Mouse (Mus musculus) forebrain, embryonic 11.5 days (tissue): ENCODE data around the gene Olfr1023. TPM values are rescaled to one million over a fixed set of nuclear protein-coding genes. Genes with fewer than 3 reads are reported as not detected.

Experiments used
- ATAC-seq: fragments of 200-750 bp; cut with Nextera tagmentation; replicated peaks from 2 replicates; pipeline ENCODE4 v1.8.0; 2017; ENCODE audit warnings: moderate TSS enrichment; ENCODE audit not compliant: low FRiP score
- DNase-seq: peaks from one replicate; pipeline ENCODE4 v3.0.0-alpha.2; 2017; ENCODE audit warnings: low spot score
- H3K27ac ChIP-seq: fragments of 300-500 bp; sonication (generic); 2 replicates; pipeline ENCODE4 v1.5.1; 2014; ENCODE audit warnings: low read depth, low read length
- H3K27me3 ChIP-seq: fragments of 300-500 bp; sonication (generic); 2 replicates; pipeline ENCODE4 v1.6.1; 2014; ENCODE audit warnings: mild to moderate bottlenecking, low read length, mixed read lengths; ENCODE audit not compliant: control insufficient read depth, insufficient read depth
- H3K36me3 ChIP-seq: fragments of 300-500 bp; sonication (generic); 2 replicates; pipeline ENCODE4 v1.6.1; 2014; ENCODE audit warnings: mild to moderate bottlenecking, low read length, moderate library complexity, mixed read lengths; ENCODE audit not compliant: control insufficient read depth, insufficient read depth
- H3K4me1 ChIP-seq: fragments of 300-500 bp; sonication (generic); replicated peaks from 2 replicates; pipeline ENCODE4 v1.6.1; 2014; ENCODE audit warnings: low read length, mixed read lengths; ENCODE audit not compliant: control insufficient read depth, insufficient read depth
- H3K4me2 ChIP-seq: fragments of 300-500 bp; sonication (generic); 2 replicates; pipeline ENCODE4 v1.6.1; 2014; ENCODE audit warnings: low read depth, mild to moderate bottlenecking, low read length, moderate library complexity, mixed read lengths; ENCODE audit not compliant: severe bottlenecking
- H3K4me3 ChIP-seq: fragments of 300-500 bp; sonication (generic); 2 replicates; pipeline ENCODE4 v1.5.1; 2014; ENCODE audit warnings: low read depth, low read length
- H3K9ac ChIP-seq: fragments of 300-500 bp; sonication (generic); 2 replicates; pipeline ENCODE4 v1.6.1; 2014; ENCODE audit warnings: low read length
- H3K9me3 ChIP-seq: fragments of 300-500 bp; sonication (generic); 2 replicates; pipeline ENCODE4 v1.6.1; 2016; ENCODE audit warnings: low read length, mixed read lengths; ENCODE audit not compliant: control insufficient read depth
- WGBS: fragments of 180-500 bp; shearing (Covaris S2); extraction: QIAGEN DNeasy Blood & Tissue Kit; methylation state at CpG from one replicate; pipeline ENCODE4 v1.1.7; 2014; 5-methylcytosine and 5-hydroxymethylcytosine counted together
- polyA plus RNA-seq: library from polyadenylated mRNA; unstranded; fragments of >200 nt; fragmentation: Nextera tagmentation; extraction: Ambion mirVana; gene quantifications from 2 replicates; pipeline ENCODE4 v1.2.1, GENCODE M21; 2014

The Olfr1023 gene
- not detected in 2 replicates for polyA plus RNA-seq

- Histone ChIP-seq H3K4me1 (no peaks in the 10 kb centered on the region), H3K9ac (no peak within 1 kb of the TSS), H3K27ac (no peak within 1 kb of the TSS), H3K4me3 (no peak within 1 kb of the TSS), H3K4me2 (no peak within 1 kb of the TSS), H3K27me3 (no peaks in the 10 kb centered on the region), H3K36me3 (no peaks in the 10 kb centered on the region), H3K9me3 (no peaks in the 10 kb centered on the region)
- DNase-seq (no peak), ATAC-seq (no peak)
- 84% methylated on average over 2 of the region's 2 CpGs for WGBS
Observed at GRCm38 (mm10) chr2:85885340-85885739, at the start of gene Olfr1023. Olfr1023 (plus strand) TSS chr2:85885640.

GRCm38 (mm10) chr2:85845383-85845782 is 40.1 kb upstream of the Olfr1023 start, which contains the start of gene Olfr1019:
Olfr1019 (minus strand) TSS chr2:85845483.
- Histone ChIP-seq H3K27me3 (no peaks in the 10 kb centered on the region), H3K4me3 (no peak within 1 kb of the TSS), H3K27ac (no peak within 1 kb of the TSS), H3K9me3 (no peaks in the 10 kb centered on the region), H3K36me3 (no peaks in the 10 kb centered on the region), H3K4me2 (no peak within 1 kb of the TSS), H3K4me1 (no peaks in the 10 kb centered on the region), H3K9ac (no peak within 1 kb of the TSS)
- ATAC-seq (no peak), DNase-seq (no peak)

GRCm38 (mm10) chr2:85846730-85847129 is 38.7 kb upstream of the Olfr1023 start, which contains the start of gene Olfr1020:
Olfr1020 (plus strand) TSS chr2:85847030.
- no peak for DNase-seq
- Histone ChIP-seq H3K27me3 (no peaks in the 10 kb centered on the region), H3K36me3 (no peaks in the 10 kb centered on the region), H3K27ac (no peak within 1 kb of the TSS), H3K4me1 (no peaks in the 10 kb centered on the region), H3K9ac (no peak within 1 kb of the TSS), H3K9me3 (no peaks in the 10 kb centered on the region), H3K4me2 (no peak within 1 kb of the TSS), H3K4me3 (no peak within 1 kb of the TSS)
- 80% methylated on average over 1 of the region's 1 CpGs for WGBS
- no peak for ATAC-seq

GRCm38 (mm10) chr2:85868294-85868693 is 17.1 kb upstream of the Olfr1023 start, which contains the start of gene Olfr1022:
Olfr1022 (plus strand) TSS chr2:85868594.
- no peaks in the 10 kb centered on the region for H3K36me3 ChIP-seq
- DNase-seq = no peak
- no peaks in the 10 kb centered on the region for H3K4me1 ChIP-seq
- no peak within 1 kb of the TSS for H3K9ac ChIP-seq
- 66% methylated on average over 2 of the region's 2 CpGs for WGBS
- no peak within 1 kb of the TSS for H3K4me2 ChIP-seq
- no peak within 1 kb of the TSS for H3K27ac ChIP-seq
- H3K9me3 ChIP-seq = no peaks in the 10 kb centered on the region
- ATAC-seq = no peak
- H3K27me3 ChIP-seq = no peaks in the 10 kb centered on the region
- H3K4me3 ChIP-seq = no peak within 1 kb of the TSS

GRCm38 (mm10) chr2:85904952-85905351 is 19.5 kb downstream of the Olfr1023 start, which contains the start of gene Olfr1024:
Olfr1024 (minus strand) TSS chr2:85905052.
- no peaks in the 10 kb centered on the region for H3K27me3 ChIP-seq
- H3K27ac ChIP-seq = no peak within 1 kb of the TSS
- no peak within 1 kb of the TSS for H3K4me3 ChIP-seq
- no peaks in the 10 kb centered on the region for H3K4me1 ChIP-seq
- H3K4me2 ChIP-seq = no peak within 1 kb of the TSS
- ATAC-seq = no peak
- DNase-seq = no peak
- no peaks in the 10 kb centered on the region for H3K36me3 ChIP-seq
- H3K9ac ChIP-seq = no peak within 1 kb of the TSS
- WGBS = 86% methylated on average over 3 of the region's 3 CpGs
- no peaks in the 10 kb centered on the region for H3K9me3 ChIP-seq

GRCm38 (mm10) chr2:85913197-85913596 is 27.8 kb downstream of the Olfr1023 start:
- DNase-seq = no peak
- no peaks in the 10 kb centered on the region for H3K27me3 ChIP-seq
- no peak overlapping the region for H3K4me3 ChIP-seq
- H3K4me1 ChIP-seq = no peaks in the 10 kb centered on the region
- H3K9me3 ChIP-seq = no peaks in the 10 kb centered on the region
- no peak overlapping the region for H3K4me2 ChIP-seq
- no peak overlapping the region for H3K27ac ChIP-seq
- no peak for ATAC-seq
- no peak overlapping the region for H3K9ac ChIP-seq
- H3K36me3 ChIP-seq = no peaks in the 10 kb centered on the region

GRCm38 (mm10) chr2:85914893-85915292 is 29.5 kb downstream of the Olfr1023 start, which contains the start of gene Olfr1025-ps1:
Olfr1025-ps1 (plus strand) TSS chr2:85915193.
- DNase-seq (no peak), ATAC-seq (no peak)
- Histone ChIP-seq H3K4me2 (no peak within 1 kb of the TSS), H3K27me3 (no peaks in the 10 kb centered on the region), H3K27ac (no peak within 1 kb of the TSS), H3K9me3 (no peaks in the 10 kb centered on the region), H3K4me3 (no peak within 1 kb of the TSS), H3K36me3 (no peaks in the 10 kb centered on the region), H3K4me1 (no peaks in the 10 kb centered on the region), H3K9ac (no peak within 1 kb of the TSS)
- WGBS = 72% methylated on average over 1 of the region's 1 CpGs

- Histone ChIP-seq H3K27ac (no peak within 1 kb of the TSS), H3K4me1 (no peaks in the 10 kb centered on the region), H3K9me3 (no peaks in the 10 kb centered on the region), H3K9ac (no peak within 1 kb of the TSS), H3K27me3 (no peaks in the 10 kb centered on the region), H3K4me3 (no peak within 1 kb of the TSS), H3K36me3 (no peaks in the 10 kb centered on the region), H3K4me2 (no peak within 1 kb of the TSS)
- DNase-seq (no peak), ATAC-seq (no peak)
- 90% methylated on average over 3 of the region's 3 CpGs for WGBS
Observed at GRCm38 (mm10) chr2:85921258-85921657, 35.8 kb downstream of the Olfr1023 start, which contains the start of gene Olfr1026. Olfr1026 (plus strand) TSS chr2:85921558.
